Mouse (Mus musculus): Measurements from ENCODE around the gene Gm20683. TPM values are rescaled to one million over a fixed set of nuclear protein-coding genes. Genes with fewer than 3 reads are reported as not detected.

The Gm20683 gene
- polyA plus RNA-seq, 1 experiment = 27.5 TPM

Other genes with a start within 250 kb of the Gm20683 start
- gene Gng13, start 124.6 kb downstream of the Gm20683 start, polyA plus RNA-seq (2012; rRNA removed) = 1.1 and 2.1 TPM in 2 replicates
- gene Chtf18, start 114.3 kb downstream of the Gm20683 start, polyA plus RNA-seq (2012; rRNA removed) = 16.3 and 17.3 TPM in 2 replicates
- gene Rpusd1, start 114.1 kb downstream of the Gm20683 start, polyA plus RNA-seq (2012; rRNA removed) = 44.1 and 45.9 TPM in 2 replicates
- 0.11 and 0.15 TPM in 2 replicates for gene Mslnl, start 105.7 kb downstream of the Gm20683 start, polyA plus RNA-seq (2012; rRNA removed)
- gene Msln, start 87.4 kb downstream of the Gm20683 start, polyA plus RNA-seq (2012; rRNA removed) = 0.14 and 0.25 TPM in 2 replicates
- 25.3 and 26.7 TPM in 2 replicates for gene Narfl, start 68.0 kb downstream of the Gm20683 start, polyA plus RNA-seq (2012; rRNA removed)
- 214 and 220 TPM in 2 replicates for gene Haghl, start 56.1 kb downstream of the Gm20683 start, polyA plus RNA-seq (2012; rRNA removed)
- 0.04 and 0.11 TPM in 2 replicates for gene Ccdc78, start 55.2 kb downstream of the Gm20683 start, polyA plus RNA-seq (2012; rRNA removed)
- gene Fam173a, start 48.9 kb downstream of the Gm20683 start, polyA plus RNA-seq (2012; rRNA removed) = 106 and 110 TPM in 2 replicates
- gene AC134908.4, start 46.1 kb downstream of the Gm20683 start, polyA plus RNA-seq (2012; rRNA removed) = 0.18 TPM in 1 of 2 replicates, not detected in the other
- gene Metrn, start 44.6 kb downstream of the Gm20683 start, polyA plus RNA-seq (2012; rRNA removed) = 101 TPM in 2 replicates
- gene Fbxl16, start 32.7 kb downstream of the Gm20683 start, polyA plus RNA-seq (2012; rRNA removed) = 64.6 and 64.7 TPM in 2 replicates
- gene Wdr24, start 18.1 kb downstream of the Gm20683 start, polyA plus RNA-seq (2012; rRNA removed) = 48.6 and 49.3 TPM in 2 replicates
- gene Jmjd8, start 12.9 kb downstream of the Gm20683 start, polyA plus RNA-seq (2012; rRNA removed) = 82.0 and 84.1 TPM in 2 replicates
- gene Stub1, start 8.4 kb downstream of the Gm20683 start, polyA plus RNA-seq (2012; rRNA removed) = 303 and 324 TPM in 2 replicates
- 51.1 and 59.5 TPM in 2 replicates for gene Rhbdl1, start 4.5 kb downstream of the Gm20683 start, polyA plus RNA-seq (2012; rRNA removed)
- 94.8 and 98.3 TPM in 2 replicates for gene Rhot2, start 3.1 kb upstream of the Gm20683 start, polyA plus RNA-seq (2012; rRNA removed)
- 57.9 and 59.3 TPM in 2 replicates for gene Wdr90, start 19.7 kb upstream of the Gm20683 start, polyA plus RNA-seq (2012; rRNA removed)
- gene Mcrip2, start 27.0 kb upstream of the Gm20683 start, polyA plus RNA-seq (2012; rRNA removed) = 10.1 and 10.9 TPM in 2 replicates
- 71.8 and 76.2 TPM in 2 replicates for gene Mettl26, start 33.3 kb upstream of the Gm20683 start, polyA plus RNA-seq (2012; rRNA removed)
- 0.86 and 1.0 TPM in 2 replicates for gene Wfikkn1, start 39.1 kb upstream of the Gm20683 start, polyA plus RNA-seq (2012; rRNA removed)
- gene Rab40c, start 78.0 kb upstream of the Gm20683 start, polyA plus RNA-seq (2012; rRNA removed) = 70.6 and 80.8 TPM in 2 replicates
- 95.7 and 101 TPM in 2 replicates for gene Pigq, start 103.2 kb upstream of the Gm20683 start, polyA plus RNA-seq (2012; rRNA removed)
- gene Nhlrc4, start 103.2 kb upstream of the Gm20683 start, polyA plus RNA-seq (2012; rRNA removed) = 0.11 and 0.34 TPM in 2 replicates
- gene A930017K11Rik, start 110.8 kb upstream of the Gm20683 start, polyA plus RNA-seq (2012; rRNA removed) = 0.41 and 0.68 TPM in 2 replicates
- 43.8 and 45.6 TPM in 2 replicates for gene Capn15, start 144.0 kb upstream of the Gm20683 start, polyA plus RNA-seq (2012; rRNA removed)
- 64.6 and 66.8 TPM in 2 replicates for gene Rab11fip3, start 227.8 kb upstream of the Gm20683 start, polyA plus RNA-seq (2012; rRNA removed)
- gene Decr2, start 248.6 kb upstream of the Gm20683 start, polyA plus RNA-seq (2012; rRNA removed) = 24.3 and 26.7 TPM in 2 replicates

Data from central nervous system, embryonic 14 days (tissue).